Mouse (Mus musculus) lung, embryonic 14.5 days (tissue): ENCODE measurements around the gene Gm9918. TPM values are rescaled to one million over a fixed set of nuclear protein-coding genes. Genes with fewer than 3 reads are reported as not detected.

Source experiments
- ATAC-seq: fragments of 200-750 bp; cut with Nextera tagmentation; 2 replicates; pipeline ENCODE4 v1.8.0; 2017; ENCODE audit warnings: mild to moderate bottlenecking, moderate TSS enrichment, moderate library complexity; ENCODE audit not compliant: insufficient read depth
- DNase-seq: peaks from one replicate; pipeline ENCODE4 v3.0.0-alpha.2; 2015
- H3K27ac ChIP-seq: fragments of 300-500 bp; sonication (generic); 2 replicates; pipeline ENCODE4 v1.5.1; 2014; ENCODE audit warnings: low read depth, mild to moderate bottlenecking, moderate library complexity
- H3K27me3 ChIP-seq: fragments of 300-500 bp; sonication (generic); 2 replicates; pipeline ENCODE4 v1.6.1; 2014; ENCODE audit warnings: low read length, control low read depth; ENCODE audit not compliant: insufficient read depth
- H3K36me3 ChIP-seq: fragments of 300-500 bp; sonication (generic); 2 replicates; pipeline ENCODE4 v1.6.1; 2014; ENCODE audit warnings: control low read depth; ENCODE audit not compliant: insufficient read depth
- H3K4me1 ChIP-seq: fragments of 300-500 bp; sonication (generic); 2 replicates; pipeline ENCODE4 v1.6.1; 2014; ENCODE audit warnings: antibody characterized with exemption, control low read depth; ENCODE audit not compliant: insufficient read depth
- H3K4me2 ChIP-seq: fragments of 300-500 bp; sonication (generic); 2 replicates; pipeline ENCODE4 v1.6.1; 2014; ENCODE audit warnings: mild to moderate bottlenecking
- H3K4me3 ChIP-seq: fragments of 300-500 bp; sonication (generic); 2 replicates; pipeline ENCODE4 v1.5.1; 2014; ENCODE audit warnings: low read depth, low read length
- H3K9ac ChIP-seq: fragments of 300-500 bp; sonication (generic); 2 replicates; pipeline ENCODE4 v1.6.1; 2014
- H3K9me3 ChIP-seq: fragments of 300-500 bp; sonication (generic); 2 replicates; pipeline ENCODE4 v1.6.1; 2016; ENCODE audit warnings: low read depth, low read length, control low read depth
- CTCF ChIP-seq: IDR thresholded peaks from 2 replicates; pipeline ENCODE4 v1.5.1; 2016; ENCODE audit warnings: antibody characterized with exemption, low read depth
- WGBS: fragments of 180-500 bp; shearing (Covaris S2); extraction: QIAGEN DNeasy Blood & Tissue Kit; methylation state at CpG from one replicate; pipeline ENCODE4 v1.1.7; 2014; 5-methylcytosine and 5-hydroxymethylcytosine counted together
- polyA plus RNA-seq: library from polyadenylated mRNA; unstranded; fragments of >200 nt; fragmentation: Nextera tagmentation; extraction: Ambion mirVana; gene quantifications from 2 replicates; pipeline ENCODE4 v1.2.1, GENCODE M21; 2014

The Gm9918 gene
- polyA plus RNA-seq, 1 experiment from 2014 or later: 0.82 TPM

DNA sequence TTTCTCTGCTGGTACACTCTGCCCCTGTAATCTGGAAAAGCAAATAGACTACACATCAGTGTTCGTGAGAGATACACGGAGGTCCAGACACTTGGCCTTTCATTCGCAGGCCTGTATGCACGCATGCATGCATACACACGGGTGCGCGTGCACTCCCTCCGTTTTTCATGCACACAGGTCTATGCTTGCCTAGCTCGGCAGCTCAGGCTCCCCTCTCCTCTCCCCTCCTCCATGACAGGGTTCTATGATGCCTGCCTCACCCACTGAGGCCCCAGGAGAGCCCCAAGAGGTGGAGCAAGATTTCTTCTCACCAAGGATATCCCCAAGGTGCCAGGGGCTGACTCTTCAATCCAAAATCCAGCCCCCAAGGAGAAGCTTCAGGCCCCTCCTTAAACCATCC is 20.4 kb upstream of the Gm9918 start:
- H3K4me2 ChIP-seq: peak overlapping the region; percentile 81
- DNase-seq (peak; percentile 21), ATAC-seq (no peak)
- peak overlapping the region; percentile 19; the same call in 1 of the 2 replicates for H3K4me3 ChIP-seq
- 36% methylated on average over 9 of the region's 9 CpGs for WGBS
- H3K36me3 ChIP-seq: peaks cover 29% of the 10 kb centered on the region; the same call in 1 of the 2 replicates
- no peak for TF ChIP-seq CTCF
- H3K4me1 ChIP-seq: peaks cover 25% of the 10 kb centered on the region
- H3K27me3 ChIP-seq: no peaks in the 10 kb centered on the region
- H3K9me3 ChIP-seq: no peaks in the 10 kb centered on the region
- peak overlapping the region; percentile 99 for H3K27ac ChIP-seq
- peak overlapping the region; percentile 33 for H3K9ac ChIP-seq

DNA sequence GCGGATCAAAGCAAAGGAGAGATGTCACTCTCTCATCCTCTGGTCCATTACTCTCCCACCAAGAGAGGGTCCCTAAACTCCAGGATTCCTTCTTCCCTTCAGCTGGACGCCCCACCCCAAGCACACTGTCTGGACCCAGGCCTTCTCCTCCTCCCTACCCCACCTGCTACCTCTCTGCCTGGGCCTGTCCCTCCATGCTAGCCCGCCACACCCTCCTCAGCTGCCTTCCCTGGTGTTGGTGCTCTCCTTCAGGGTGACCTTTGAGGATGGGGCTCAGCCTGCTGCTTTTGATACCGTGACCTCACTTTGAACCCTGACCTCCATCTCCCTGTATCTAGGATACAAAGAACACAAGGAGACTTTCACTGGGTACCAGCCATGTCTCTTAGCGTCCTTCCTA is 19.8 kb upstream of the Gm9918 start:
- Histone ChIP-seq H3K4me3 (no peak overlapping the region), H3K27ac (peak overlapping the region; percentile 99; the same call in 1 of the 2 replicates), H3K36me3 (peaks cover 29% of the 10 kb centered on the region; the same call in 1 of the 2 replicates), H3K9me3 (no peaks in the 10 kb centered on the region), H3K4me2 (peak overlapping the region; percentile 81; the same call in 1 of the 2 replicates), H3K27me3 (no peaks in the 10 kb centered on the region), H3K9ac (no peak overlapping the region), H3K4me1 (peaks cover 26% of the 10 kb centered on the region)
- DNase-seq (no peak), ATAC-seq (no peak)
- no peak for TF ChIP-seq CTCF
- 55% methylated on average over 5 of the region's 5 CpGs for WGBS

DNA sequence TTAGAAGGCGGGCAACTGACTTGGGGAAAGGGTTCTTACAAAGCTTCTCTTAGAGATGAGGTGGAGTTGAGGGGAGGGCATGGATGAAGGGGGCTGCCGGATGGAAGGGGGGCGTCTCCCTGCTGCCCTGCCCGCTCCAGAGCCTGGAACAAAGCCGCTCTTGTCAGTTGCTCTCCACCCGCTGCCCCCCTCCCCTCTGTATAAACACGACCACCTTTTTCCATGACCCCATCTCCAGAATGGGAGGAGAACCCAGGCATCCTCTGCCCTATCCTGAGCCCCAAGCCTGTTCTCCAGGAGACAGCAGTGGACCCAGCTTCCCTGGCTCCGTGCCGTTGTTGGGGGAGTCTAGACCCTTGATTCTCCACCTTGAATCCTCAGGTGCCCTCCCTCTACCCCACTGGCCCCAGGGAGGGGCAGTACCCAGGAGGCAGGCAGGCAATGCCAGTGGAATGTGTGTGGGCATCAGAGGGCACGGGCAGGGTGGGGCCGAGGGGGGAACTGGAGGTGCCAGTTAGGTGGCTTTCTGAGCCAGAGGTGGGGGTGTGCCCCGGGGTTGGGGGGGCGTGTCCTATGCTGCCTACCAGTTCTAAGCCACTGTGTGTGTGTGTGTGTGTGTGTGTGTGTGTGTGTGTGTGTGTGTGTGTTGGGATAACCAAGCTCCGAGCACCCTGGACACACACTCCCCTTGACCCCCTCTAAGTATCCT is 14.7 kb upstream of the Gm9918 start:
- peak; percentile 32 for DNase-seq
- H3K4me1 ChIP-seq: peaks cover 29% of the 10 kb centered on the region
- no peak for ATAC-seq

DNA sequence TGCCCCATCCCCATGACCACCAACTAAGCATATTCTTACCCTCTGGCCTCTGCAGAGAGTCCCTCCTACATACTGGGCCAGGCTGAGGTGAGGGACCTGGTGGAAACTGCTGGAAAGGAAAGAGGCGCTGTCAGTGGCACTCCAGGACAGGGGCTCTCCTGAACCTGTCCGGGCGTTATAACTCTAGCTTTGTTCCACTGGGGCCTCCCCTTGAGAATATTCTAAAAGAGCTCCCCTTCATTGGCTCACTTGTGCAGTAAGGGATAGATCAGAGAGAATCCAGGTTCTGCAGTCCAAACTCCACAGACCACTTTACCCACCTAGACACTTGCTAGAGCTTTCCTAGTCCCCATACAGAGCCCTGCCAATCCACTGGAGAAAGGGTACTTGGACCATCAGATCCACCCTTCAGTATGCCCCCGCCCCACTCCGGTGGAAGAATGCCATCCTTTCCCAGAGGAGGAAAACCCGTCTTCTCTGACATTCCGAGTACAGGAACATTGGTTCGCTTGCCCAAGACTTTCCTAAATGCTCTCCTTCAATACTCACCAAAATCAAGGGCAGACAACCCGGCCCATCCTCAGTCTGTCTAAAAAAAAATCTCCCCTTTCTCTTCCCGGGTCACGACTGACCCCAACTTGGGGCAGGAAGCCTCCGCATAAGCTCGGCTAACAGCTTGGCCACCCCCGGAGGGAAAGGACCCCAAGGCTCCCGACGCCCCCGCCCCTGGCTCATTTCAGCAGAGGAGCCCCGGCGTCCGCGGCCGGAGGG is 13.7 kb upstream of the Gm9918 start:
- Histone ChIP-seq H3K9me3 (no peaks in the 10 kb centered on the region), H3K36me3 (peaks cover 14% of the 10 kb centered on the region; the same call in 1 of the 2 replicates), H3K4me2 (peak overlapping the region; percentile 88), H3K4me3 (peak overlapping the region; percentile 71), H3K9ac (peak overlapping the region; percentile 83), H3K27me3 (no peaks in the 10 kb centered on the region), H3K4me1 (peaks cover 26% of the 10 kb centered on the region), H3K27ac (peak overlapping the region; percentile 93)
- 6% methylated on average over 22 of the region's 22 CpGs for WGBS
- DNase-seq: no peak
- ATAC-seq: no peak
- TF ChIP-seq CTCF: no peak

More for the DNA sequence above, 14.7 kb upstream of the Gm9918 start:
- no peak for TF ChIP-seq CTCF
- Histone ChIP-seq H3K4me2 (peak overlapping the region; percentile 88), H3K27me3 (no peaks in the 10 kb centered on the region), H3K36me3 (peaks cover 20% of the 10 kb centered on the region; the same call in 1 of the 2 replicates), H3K4me3 (peak overlapping the region; percentile 71), H3K9me3 (no peaks in the 10 kb centered on the region), H3K9ac (peak overlapping the region; percentile 1; the same call in 1 of the 2 replicates), H3K27ac (peak overlapping the region; percentile 93)
- 47% methylated on average over 14 of the region's 14 CpGs for WGBS

DNA sequence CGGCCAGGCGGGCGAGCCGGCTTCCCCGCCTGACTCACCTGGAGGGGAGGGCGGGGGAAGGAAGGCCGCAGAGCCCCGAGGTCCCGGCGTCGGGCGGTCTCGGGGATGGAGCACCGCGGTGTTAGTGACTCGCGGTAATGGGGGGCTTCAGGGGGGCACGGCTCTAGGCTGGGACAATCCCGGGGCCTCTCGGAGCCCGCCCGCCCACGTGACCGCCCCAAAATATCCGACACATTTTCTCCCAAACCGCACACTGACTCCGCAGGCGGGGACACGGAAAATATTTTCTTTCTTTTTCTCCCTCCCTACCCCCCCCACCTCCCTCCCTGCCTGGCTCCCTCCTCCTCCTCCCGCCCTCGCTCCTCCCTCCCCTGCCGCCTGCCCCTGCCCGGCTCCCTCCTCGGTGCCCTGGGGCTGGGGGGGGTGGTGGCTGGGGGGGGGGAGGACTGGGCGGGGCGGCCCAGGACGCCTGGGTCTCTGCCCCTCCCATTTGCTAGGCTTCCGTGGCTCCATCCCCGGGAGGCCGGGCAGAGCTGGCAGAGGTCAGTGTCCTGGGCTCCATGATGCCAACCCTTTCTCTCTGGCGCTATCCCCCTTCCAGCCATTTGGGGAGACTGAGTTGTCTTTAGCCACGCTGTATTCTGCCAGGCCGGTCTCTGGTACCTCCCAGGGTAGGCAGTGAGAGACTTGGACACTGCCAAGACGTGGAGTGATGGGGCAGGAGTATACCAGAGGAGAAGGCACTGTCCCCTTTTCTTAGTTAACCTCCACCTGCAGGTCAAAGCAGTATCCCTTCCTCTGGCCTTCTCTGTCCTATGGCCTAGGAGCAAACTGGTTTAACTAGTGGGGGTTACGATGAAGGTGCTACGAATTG is 12.9 kb upstream of the Gm9918 start, which contains the start of gene Rarg:
TSS of gene Rarg (minus strand) at position 316 of the 874 bp plus-strand sequence.
- ATAC-seq (peak; percentile 53), DNase-seq (peak; percentile 69)
- 0 out of 2 replicates have a peak, but pooled peaks have one; percentile 8 for TF ChIP-seq CTCF
- H3K9me3 ChIP-seq: no peaks in the 10 kb centered on the region
- peaks cover 26% of the 10 kb centered on the region for H3K4me1 ChIP-seq
- H3K27me3 ChIP-seq: no peaks in the 10 kb centered on the region
- H3K36me3 ChIP-seq: peaks cover 6% of the 10 kb centered on the region; the same call in 1 of the 2 replicates
- H3K27ac ChIP-seq: peak within 1 kb of the TSS; percentile 93
- H3K4me3 ChIP-seq: peak within 1 kb of the TSS; percentile 71
- peak within 1 kb of the TSS; percentile 83 for H3K9ac ChIP-seq
- peak within 1 kb of the TSS; percentile 88 for H3K4me2 ChIP-seq
- 1% methylated on average over 44 of the region's 46 CpGs for WGBS

DNA sequence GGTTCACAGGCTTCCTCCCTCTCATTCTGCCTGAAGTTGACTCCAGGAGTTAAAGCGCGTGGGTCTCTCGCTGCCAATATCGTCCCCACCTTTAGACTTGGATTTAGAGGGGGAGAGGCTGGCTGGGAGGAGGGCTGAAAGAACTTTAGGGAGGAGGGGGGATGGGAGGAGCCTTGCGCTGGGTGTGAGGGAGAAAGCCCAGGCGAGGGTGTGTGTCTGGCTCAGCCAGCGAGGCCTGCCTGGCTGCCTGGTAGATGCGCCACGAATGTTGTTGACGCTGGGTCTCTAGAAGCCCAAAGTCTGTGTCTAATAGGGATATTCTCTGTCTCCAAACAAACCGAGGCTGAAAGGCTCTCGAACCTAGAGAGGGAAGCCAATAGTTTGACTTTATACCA is 12.3 kb upstream of the Gm9918 start:
- Histone ChIP-seq H3K4me2 (peak overlapping the region; percentile 88), H3K27ac (peak overlapping the region; percentile 93), H3K27me3 (no peaks in the 10 kb centered on the region), H3K36me3 (peaks cover 3% of the 10 kb centered on the region; the same call in 1 of the 2 replicates), H3K9ac (peak overlapping the region; percentile 83), H3K4me3 (peak overlapping the region; percentile 71), H3K4me1 (peaks cover 26% of the 10 kb centered on the region), H3K9me3 (no peaks in the 10 kb centered on the region)
- no peak for TF ChIP-seq CTCF
- WGBS: 8% methylated on average over 12 of the region's 12 CpGs
- ATAC-seq (peak; percentile 71), DNase-seq (peak; percentile 81)
